Comparison of ENCODE assay signal across 31 mouse cellular contexts in the genomic region with DNA sequence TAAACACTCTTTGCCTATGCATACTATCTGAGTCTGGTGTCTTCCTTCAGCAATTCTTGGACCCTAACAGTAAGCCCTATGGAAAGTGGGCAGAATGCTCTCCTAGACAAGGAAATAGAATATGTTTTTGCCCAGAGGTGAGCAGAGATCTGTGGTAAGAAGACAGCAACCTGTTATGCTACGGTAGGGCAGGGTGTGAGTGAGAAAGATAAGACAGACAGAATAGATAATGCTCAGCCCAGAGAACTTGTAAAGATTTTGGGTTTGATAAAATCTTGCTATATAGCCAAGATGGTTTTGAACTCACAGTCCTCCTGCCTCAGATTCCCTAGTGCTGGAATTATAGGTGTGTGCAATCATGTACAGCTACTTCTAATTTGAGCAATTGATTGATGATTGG.
"Had no signal": no experiment of that assay in that cellular context is flagged by ENCODE, and none has a peak within 500 bp of the region (broad histone marks: within the 10 kb centered on the region; RNA-seq: fewer than 3 reads in every experiment).

No protein-coding gene starts in this region.

- H3K9me3 ChIP-seq: limb, embryonic 10.5 days; limb, embryonic 12.5 days; limb, embryonic 13.5 days; limb, embryonic 15.5 days; liver, embryonic 12.5 days; liver, embryonic 13.5 days; liver, embryonic 15.5 days; lung, embryonic 15.5 days; megakaryocyte, embryonic 14.5 days; midbrain, embryonic 10.5 days; midbrain, embryonic 12.5 days; midbrain, embryonic 13.5 days; midbrain, embryonic 15.5 days; neural tube, embryonic 12.5 days had no signal

- H3K27ac ChIP-seq: limb, embryonic 10.5 days; limb, embryonic 12.5 days; limb, embryonic 13.5 days; limb, embryonic 15.5 days; liver, embryonic 12.5 days; liver, embryonic 13.5 days; liver, embryonic 14.5 days; liver, embryonic 15.5 days; lung, embryonic 15.5 days; macrophage; midbrain, embryonic 10.5 days; midbrain, embryonic 12.5 days; midbrain, embryonic 13.5 days; midbrain, embryonic 15.5 days; neural tube, embryonic 12.5 days had no signal

- H3K4me3 ChIP-seq: limb, embryonic 10.5 days; limb, embryonic 12.5 days; limb, embryonic 13.5 days; limb, embryonic 15.5 days; liver, embryonic 12.5 days; liver, embryonic 13.5 days; liver, embryonic 15.5 days; lung, embryonic 15.5 days; megakaryocyte, embryonic 14.5 days; midbrain, embryonic 10.5 days; midbrain, embryonic 12.5 days; midbrain, embryonic 13.5 days; midbrain, embryonic 15.5 days; myocyte; neural tube, embryonic 12.5 days had no signal

- H3K9ac ChIP-seq: limb, embryonic 12.5 days; limb, embryonic 13.5 days; limb, embryonic 15.5 days; liver, embryonic 12.5 days; liver, embryonic 13.5 days; liver, embryonic 14.5 days; liver, embryonic 15.5 days; liver, postnatal 0 days; lung, embryonic 14.5 days; lung, embryonic 15.5 days; midbrain, embryonic 12.5 days; midbrain, embryonic 13.5 days; midbrain, embryonic 15.5 days; neural tube, embryonic 12.5 days had no signal

- H3K36me3 ChIP-seq: limb, embryonic 10.5 days; limb, embryonic 12.5 days; limb, embryonic 13.5 days; limb, embryonic 15.5 days; liver, embryonic 12.5 days; liver, embryonic 13.5 days; liver, embryonic 15.5 days; lung, embryonic 15.5 days; midbrain, embryonic 10.5 days; midbrain, embryonic 12.5 days; midbrain, embryonic 13.5 days; midbrain, embryonic 15.5 days; neural tube, embryonic 12.5 days had no signal

- H3K4me2 ChIP-seq: limb, embryonic 12.5 days; limb, embryonic 13.5 days; limb, embryonic 15.5 days; liver, embryonic 11.5 days; liver, embryonic 12.5 days; liver, embryonic 13.5 days; liver, embryonic 15.5 days; lung, embryonic 14.5 days; lung, embryonic 15.5 days; midbrain, embryonic 11.5 days; midbrain, embryonic 12.5 days; midbrain, embryonic 13.5 days; midbrain, embryonic 15.5 days; neural tube, embryonic 12.5 days had no signal

- DNase-seq: left cerebral cortex, postnatal 4 days; liver; liver, embryonic 13.5 days; liver, postnatal 0 days; lung, adult 18-20 months; lung, adult 2 months; lung, embryonic 14.5 days; lung, postnatal 10 days; lung, postnatal 14 days; lung, postnatal 36 days; lung, postnatal 4 days; midbrain, embryonic 14.5 days had no signal

- H3K27me3 ChIP-seq: limb, embryonic 12.5 days; limb, embryonic 13.5 days; limb, embryonic 15.5 days; liver, embryonic 12.5 days; liver, embryonic 13.5 days; liver, embryonic 15.5 days; lung, embryonic 15.5 days; megakaryocyte, embryonic 14.5 days; midbrain, embryonic 12.5 days; midbrain, embryonic 13.5 days; midbrain, embryonic 15.5 days; neural tube, embryonic 12.5 days had no signal

- ATAC-seq: liver, embryonic 12.5 days; liver, postnatal 0 days; lung, postnatal 0 days; midbrain, embryonic 13.5 days; midbrain, embryonic 15.5 days had no signal
